Mouse (Mus musculus) midbrain, embryonic 15.5 days (tissue): Measurements from ENCODE around the gene Col5a1. TPM values are rescaled to one million over a fixed set of nuclear protein-coding genes. Genes with fewer than 3 reads are reported as not detected.

Source experiments
- ATAC-seq: fragments of 200-750 bp; cut with Nextera tagmentation; replicated peaks from 2 replicates; pipeline ENCODE4 v1.8.0; 2017; ENCODE audit warnings: moderate TSS enrichment
- H3K27ac ChIP-seq: fragments of 300-500 bp; sonication (generic); 2 replicates; pipeline ENCODE4 v1.5.1; 2015; ENCODE audit warnings: mild to moderate bottlenecking, inconsistent platforms
- H3K27me3 ChIP-seq: fragments of 300-500 bp; sonication (generic); replicated peaks from 2 replicates; pipeline ENCODE4 v1.6.1; 2015; ENCODE audit warnings: inconsistent platforms
- H3K36me3 ChIP-seq: fragments of 300-500 bp; sonication (generic); replicated peaks from 2 replicates; pipeline ENCODE4 v1.6.1; 2015; ENCODE audit warnings: inconsistent platforms
- H3K4me1 ChIP-seq: fragments of 300-500 bp; sonication (generic); 2 replicates; pipeline ENCODE4 v1.6.1; 2015; ENCODE audit warnings: inconsistent platforms
- H3K4me2 ChIP-seq: fragments of 300-500 bp; sonication (generic); 2 replicates; pipeline ENCODE4 v1.6.1; 2015; ENCODE audit warnings: inconsistent platforms, mild to moderate bottlenecking, moderate library complexity
- H3K4me3 ChIP-seq: fragments of 300-500 bp; sonication (generic); 2 replicates; pipeline ENCODE4 v1.5.1; 2015; ENCODE audit warnings: mild to moderate bottlenecking, inconsistent platforms
- H3K9ac ChIP-seq: fragments of 300-500 bp; sonication (generic); 2 replicates; pipeline ENCODE4 v1.6.1; 2015; ENCODE audit warnings: mild to moderate bottlenecking, inconsistent platforms
- H3K9me3 ChIP-seq: fragments of 300-500 bp; sonication (generic); 2 replicates; pipeline ENCODE4 v1.6.1; 2016; ENCODE audit warnings: inconsistent platforms
- WGBS: fragments of 180-500 bp; shearing (Covaris S2); methylation state at CpG from one replicate; pipeline ENCODE4 v1.1.7; 2015; ENCODE audit warnings: mixed read lengths; 5-methylcytosine and 5-hydroxymethylcytosine counted together
- polyA plus RNA-seq: library from polyadenylated mRNA; unstranded; fragments of >200 nt; fragmentation: Nextera tagmentation; extraction: Ambion mirVana; gene quantifications from 2 replicates; pipeline ENCODE4 v1.2.1, GENCODE M21; 2015

Col5a1 gene
- polyA plus RNA-seq, 1 experiment from 2014 or later = 8.7 TPM

GRCm38 (mm10) chr2:27931130-27931529, 44.9 kb downstream of the Col5a1 start:
- Histone ChIP-seq H3K4me3 (no peak overlapping the region), H3K27ac (no peak overlapping the region), H3K27me3 (no peaks in the 10 kb centered on the region), H3K36me3 (no peaks in the 10 kb centered on the region), H3K4me2 (no peak overlapping the region), H3K4me1 (peaks cover 18% of the 10 kb centered on the region), H3K9ac (no peak overlapping the region), H3K9me3 (no peaks in the 10 kb centered on the region)
- 82% methylated on average over 6 of the region's 6 CpGs for WGBS
- no peak for ATAC-seq

DNA sequence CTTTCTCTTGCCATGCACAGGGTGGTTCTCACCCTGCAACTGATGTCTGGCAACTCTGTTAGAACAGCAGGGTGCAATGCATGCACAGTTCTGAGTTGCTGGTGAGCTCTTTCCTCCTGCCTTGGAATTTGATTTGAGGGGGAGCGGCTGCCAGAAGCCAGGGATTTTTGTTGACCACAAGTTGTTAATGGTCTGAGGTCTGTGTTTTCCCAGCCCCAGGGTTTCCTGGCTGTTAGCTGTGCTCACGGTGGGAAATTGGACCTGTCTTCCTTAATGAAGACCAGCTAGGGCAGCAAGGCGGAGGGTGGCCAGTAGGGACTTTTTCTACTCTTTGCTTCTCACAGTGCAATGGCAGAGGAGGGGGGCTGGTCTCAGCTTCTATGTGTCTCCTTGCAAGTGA, 45.7 kb downstream of the Col5a1 start:
- ATAC-seq = no peak
- no peaks in the 10 kb centered on the region for H3K27me3 ChIP-seq
- H3K4me1 ChIP-seq = peaks cover 22% of the 10 kb centered on the region
- no peak overlapping the region for H3K4me2 ChIP-seq
- no peak overlapping the region for H3K9ac ChIP-seq
- no peaks in the 10 kb centered on the region for H3K9me3 ChIP-seq
- no peaks in the 10 kb centered on the region for H3K36me3 ChIP-seq
- no peak overlapping the region for H3K4me3 ChIP-seq
- 0 out of 2 replicates have a peak overlapping the region, but pooled peaks have one; percentile 38 for H3K27ac ChIP-seq
- WGBS = 42% methylated on average over 3 of the region's 3 CpGs

DNA sequence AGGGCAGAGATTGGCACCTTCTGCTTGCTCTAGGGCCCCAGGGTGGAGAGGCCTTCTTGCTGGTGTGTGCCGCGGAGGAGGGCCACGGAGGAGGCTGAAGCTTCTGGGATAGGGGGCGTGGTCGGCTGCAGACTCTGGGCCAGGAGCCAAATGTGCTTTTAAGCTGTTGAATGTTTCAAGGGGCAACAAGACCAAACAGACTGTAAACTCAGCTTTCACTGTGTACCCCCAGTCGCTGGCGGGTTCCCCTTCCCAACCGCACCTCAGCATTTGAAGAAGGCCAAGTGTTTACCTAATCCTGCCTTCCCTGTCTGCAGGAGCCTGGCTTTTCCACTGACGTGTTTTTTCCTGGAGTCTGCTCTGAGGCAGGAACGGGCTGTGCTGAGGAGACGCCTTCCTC, 48.0 kb downstream of the Col5a1 start:
- WGBS = 48% methylated on average over 11 of the region's 11 CpGs
- no peak for ATAC-seq
- H3K9ac ChIP-seq = no peak overlapping the region

DNA sequence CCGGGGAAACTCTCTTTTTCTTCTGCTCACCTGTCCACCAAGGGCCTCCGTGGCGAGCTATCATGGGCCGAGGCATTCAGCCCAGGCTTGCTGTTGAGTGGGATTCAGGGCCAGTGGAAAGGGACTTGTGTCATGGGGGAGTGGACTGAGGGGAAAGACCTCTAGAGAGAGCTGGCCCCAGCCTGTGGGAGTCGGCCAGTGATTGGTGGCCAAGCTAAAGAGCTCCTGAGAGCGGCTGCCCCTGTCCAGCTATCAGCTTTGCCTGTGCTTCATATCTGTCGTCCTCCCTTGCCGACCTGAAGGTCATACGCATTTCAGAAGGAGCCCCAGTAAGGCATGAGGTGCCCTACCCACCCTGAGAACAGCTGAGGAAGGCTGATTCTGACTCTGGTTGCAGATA, 48.6 kb downstream of the Col5a1 start:
- Histone ChIP-seq H3K27ac (no peak overlapping the region), H3K4me1 (peaks cover 23% of the 10 kb centered on the region), H3K27me3 (no peaks in the 10 kb centered on the region), H3K9ac (no peak overlapping the region), H3K4me3 (no peak overlapping the region), H3K36me3 (no peaks in the 10 kb centered on the region), H3K9me3 (no peaks in the 10 kb centered on the region), H3K4me2 (no peak overlapping the region)
- 85% methylated on average over 9 of the region's 9 CpGs for WGBS
- ATAC-seq = no peak

More for the DNA sequence above, 48.0 kb downstream of the Col5a1 start:
- no peak overlapping the region for H3K27ac ChIP-seq
- no peak overlapping the region for H3K4me3 ChIP-seq
- peaks cover 23% of the 10 kb centered on the region for H3K4me1 ChIP-seq
- H3K9me3 ChIP-seq = no peaks in the 10 kb centered on the region
- H3K36me3 ChIP-seq = no peaks in the 10 kb centered on the region
- no peaks in the 10 kb centered on the region for H3K27me3 ChIP-seq
- no peak overlapping the region for H3K4me2 ChIP-seq

- ATAC-seq = no peak
- H3K27ac ChIP-seq = no peak overlapping the region
- H3K4me3 ChIP-seq = no peak overlapping the region
- H3K36me3 ChIP-seq = no peaks in the 10 kb centered on the region
- peaks cover 23% of the 10 kb centered on the region for H3K4me1 ChIP-seq
- H3K9me3 ChIP-seq = no peaks in the 10 kb centered on the region
- WGBS = 100% methylated on average over 2 of the region's 2 CpGs
- no peak overlapping the region for H3K9ac ChIP-seq
- no peak overlapping the region for H3K4me2 ChIP-seq
- H3K27me3 ChIP-seq = no peaks in the 10 kb centered on the region
Observed at GRCm38 (mm10) chr2:27935441-27935840, 49.2 kb downstream of the Col5a1 start.

GRCm38 (mm10) chr2:27936607-27937191, 50.5 kb downstream of the Col5a1 start:
- 73% methylated on average over 9 of the region's 9 CpGs for WGBS
- no peak overlapping the region for H3K9ac ChIP-seq
- H3K4me1 ChIP-seq = peaks cover 23% of the 10 kb centered on the region
- H3K36me3 ChIP-seq = no peaks in the 10 kb centered on the region
- H3K27me3 ChIP-seq = no peaks in the 10 kb centered on the region
- no peak overlapping the region for H3K4me2 ChIP-seq
- H3K9me3 ChIP-seq = no peaks in the 10 kb centered on the region
- H3K27ac ChIP-seq = no peak overlapping the region
- no peak for ATAC-seq
- H3K4me3 ChIP-seq = no peak overlapping the region

- H3K9me3 ChIP-seq = no peaks in the 10 kb centered on the region
- H3K27ac ChIP-seq = no peak overlapping the region
- no peak overlapping the region for H3K4me2 ChIP-seq
- peaks cover 9% of the 10 kb centered on the region for H3K4me1 ChIP-seq
- no peak overlapping the region for H3K4me3 ChIP-seq
- H3K27me3 ChIP-seq = no peaks in the 10 kb centered on the region
- ATAC-seq = no peak
- H3K9ac ChIP-seq = no peak overlapping the region
- no peaks in the 10 kb centered on the region for H3K36me3 ChIP-seq
- 92% methylated on average over 4 of the region's 4 CpGs for WGBS
Observed at GRCm38 (mm10) chr2:27939433-27939832, 53.2 kb downstream of the Col5a1 start.

DNA sequence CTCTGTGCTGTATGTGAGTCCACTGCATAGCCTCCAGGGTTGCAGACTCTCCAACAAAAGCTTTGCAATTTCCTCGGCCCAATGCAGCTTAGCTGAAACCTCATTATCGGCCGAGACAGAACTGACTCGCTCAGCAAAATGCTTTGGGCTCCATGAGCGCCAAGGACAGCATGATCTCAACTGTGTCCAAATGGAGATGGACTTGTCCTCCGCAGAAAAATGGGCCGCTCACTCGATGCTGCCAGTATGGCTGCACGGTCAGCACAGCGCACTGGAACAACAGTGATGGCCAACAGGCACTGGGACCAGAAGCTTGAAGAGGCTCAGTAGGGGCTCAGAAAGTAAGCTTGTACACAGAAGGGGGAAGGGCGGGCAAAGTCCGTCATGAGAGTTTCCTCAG, 53.9 kb downstream of the Col5a1 start:
- Histone ChIP-seq H3K36me3 (no peaks in the 10 kb centered on the region), H3K9me3 (no peaks in the 10 kb centered on the region), H3K9ac (no peak overlapping the region), H3K27ac (no peak overlapping the region), H3K4me3 (no peak overlapping the region), H3K4me2 (no peak overlapping the region), H3K4me1 (0 out of 2 replicates have a peak, but pooled peaks cover 5% of the 10 kb centered on the region), H3K27me3 (no peaks in the 10 kb centered on the region)
- no peak for ATAC-seq
- 78% methylated on average over 12 of the region's 12 CpGs for WGBS

DNA sequence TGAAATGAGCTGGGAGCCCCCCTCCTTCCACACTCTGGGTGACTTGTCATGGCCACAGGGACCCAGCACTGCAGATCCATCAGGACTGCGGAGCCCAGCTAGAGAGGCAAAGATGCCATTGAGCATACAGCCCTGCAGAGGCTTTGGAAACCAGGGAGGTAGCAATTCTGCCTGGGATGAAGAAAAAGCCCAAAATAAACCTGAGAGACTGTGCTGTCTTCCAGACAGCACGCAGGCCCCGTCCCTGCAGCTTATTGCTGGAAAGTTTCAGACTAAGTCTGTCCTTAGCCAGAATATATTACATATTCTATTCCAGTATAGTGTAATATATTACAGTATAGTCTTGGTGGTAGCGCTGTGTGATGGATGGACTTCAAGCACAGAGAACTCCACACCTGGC, 61.0 kb downstream of the Col5a1 start:
- H3K4me2 ChIP-seq = no peak overlapping the region
- H3K9me3 ChIP-seq = no peaks in the 10 kb centered on the region
- H3K9ac ChIP-seq = no peak overlapping the region
- 92% methylated on average over 4 of the region's 4 CpGs for WGBS
- no peaks in the 10 kb centered on the region for H3K27me3 ChIP-seq
- H3K36me3 ChIP-seq = no peaks in the 10 kb centered on the region
- no peak overlapping the region for H3K27ac ChIP-seq
- H3K4me1 ChIP-seq = no peaks in the 10 kb centered on the region
- H3K4me3 ChIP-seq = no peak overlapping the region
- no peak for ATAC-seq

GRCm38 (mm10) chr2:27947917-27948316, 61.7 kb downstream of the Col5a1 start:
- ATAC-seq = no peak
- Histone ChIP-seq H3K27me3 (no peaks in the 10 kb centered on the region), H3K9ac (no peak overlapping the region), H3K4me3 (no peak overlapping the region), H3K4me2 (no peak overlapping the region), H3K27ac (no peak overlapping the region), H3K9me3 (no peaks in the 10 kb centered on the region), H3K4me1 (no peaks in the 10 kb centered on the region), H3K36me3 (no peaks in the 10 kb centered on the region)
- 91% methylated on average over 5 of the region's 5 CpGs for WGBS

DNA sequence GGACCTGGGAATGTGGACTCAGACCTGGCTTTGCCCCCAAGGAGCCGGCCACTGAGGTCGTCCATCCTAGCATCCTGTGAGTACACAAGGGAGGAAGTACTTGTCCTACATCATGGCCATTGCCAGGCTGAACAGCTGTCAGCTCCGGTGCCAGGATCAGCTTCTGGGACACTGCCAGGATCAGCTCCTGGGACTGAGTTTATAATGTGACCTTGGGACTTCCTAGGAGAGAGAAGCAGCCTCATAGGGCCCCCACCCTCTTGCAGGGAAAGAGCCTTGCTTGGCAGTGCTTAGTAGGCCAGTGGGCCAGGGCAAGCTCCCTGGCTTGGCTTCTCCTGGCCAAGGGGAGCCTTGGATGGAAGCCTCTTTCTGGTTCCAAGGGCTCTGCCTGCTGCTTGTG, 67.6 kb downstream of the Col5a1 start:
- Histone ChIP-seq H3K4me3 (no peak overlapping the region), H3K4me2 (no peak overlapping the region), H3K27me3 (no peaks in the 10 kb centered on the region), H3K9ac (no peak overlapping the region), H3K36me3 (no peaks in the 10 kb centered on the region), H3K4me1 (peaks cover 4% of the 10 kb centered on the region; the same call in 1 of the 2 replicates), H3K27ac (no peak overlapping the region), H3K9me3 (no peaks in the 10 kb centered on the region)
- WGBS = 74% methylated on average over 3 of the region's 3 CpGs
- no peak for ATAC-seq

- ATAC-seq = no peak
- Histone ChIP-seq H3K4me3 (no peak overlapping the region), H3K4me2 (no peak overlapping the region), H3K9ac (no peak overlapping the region), H3K27ac (no peak overlapping the region), H3K4me1 (peaks cover 4% of the 10 kb centered on the region; the same call in 1 of the 2 replicates), H3K36me3 (no peaks in the 10 kb centered on the region), H3K27me3 (no peaks in the 10 kb centered on the region), H3K9me3 (no peaks in the 10 kb centered on the region)
- 69% methylated on average over 3 of the region's 3 CpGs for WGBS
Observed at GRCm38 (mm10) chr2:27954924-27955323, 68.7 kb downstream of the Col5a1 start.

GRCm38 (mm10) chr2:27956751-27957150, 70.5 kb downstream of the Col5a1 start:
- 67% methylated on average over 7 of the region's 7 CpGs for WGBS
- ATAC-seq = no peak
- Histone ChIP-seq H3K4me2 (no peak overlapping the region), H3K27me3 (no peaks in the 10 kb centered on the region), H3K27ac (no peak overlapping the region), H3K9me3 (no peaks in the 10 kb centered on the region), H3K9ac (no peak overlapping the region), H3K36me3 (no peaks in the 10 kb centered on the region), H3K4me3 (no peak overlapping the region), H3K4me1 (peaks cover 4% of the 10 kb centered on the region; the same call in 1 of the 2 replicates)
